9 mouse cellular contexts compared by ENCODE assay signal in genomic region chr19:30248822-30249221, GRCm38 (mm10). TPM values are rescaled to one million over a fixed set of nuclear protein-coding genes. Genes with fewer than 3 reads are reported as not detected.
DNase-seq lines count a peak whose midpoint lies in the region; ATAC-seq and TF ChIP-seq lines count a peak whose summit lies in the region.
"Had no signal": no experiment of that assay in that cellular context is flagged by ENCODE, and none has a peak within 500 bp of the region (broad histone marks: within the 10 kb centered on the region; RNA-seq: fewer than 3 reads in every experiment).

No protein-coding gene starts in this region.

- peaks cover 4% of the 10 kb centered on the region; the same call in 1 of the 2 replicates for H3K27me3 ChIP-seq in hindbrain, embryonic 11.5 days (ENCODE audit: control insufficient read depth, insufficient read depth, low read length)
- H3K27me3 ChIP-seq in hindbrain, embryonic 16.5 days (replicated peaks; ENCODE audit: control insufficient read depth, insufficient read depth, low read length) = no peaks in the 10 kb centered on the region
- no peaks in the 10 kb centered on the region for H3K27me3 ChIP-seq in thymus, adult 2 months (ENCODE audit: control insufficient read depth, insufficient read depth, low read length)

- no peak overlapping the region for H3K9ac ChIP-seq in hindbrain, embryonic 11.5 days (ENCODE audit: low read depth, low read length)
- no peak overlapping the region for H3K9ac ChIP-seq in hindbrain, embryonic 16.5 days (ENCODE audit: low read depth, low read length)

- H3K27ac ChIP-seq in hindbrain, embryonic 11.5 days (ENCODE audit: low read depth, low read length) = no peak overlapping the region
- no peak overlapping the region for H3K27ac ChIP-seq in hindbrain, embryonic 16.5 days (ENCODE audit: low read depth, low read length)
- no peak overlapping the region for H3K27ac ChIP-seq in thymus, adult 2 months (ENCODE audit: control insufficient read depth, insufficient read depth, low read length)

- no peaks in the 10 kb centered on the region for H3K4me1 ChIP-seq in hindbrain, embryonic 11.5 days (replicated peaks; ENCODE audit: control insufficient read depth, insufficient read depth, low read length)
- no peaks in the 10 kb centered on the region for H3K4me1 ChIP-seq in hindbrain, embryonic 16.5 days (ENCODE audit: control insufficient read depth, insufficient read depth, low read depth, low read length)
- no peaks in the 10 kb centered on the region for H3K4me1 ChIP-seq in thymus, adult 2 months (replicated peaks; ENCODE audit: control insufficient read depth, insufficient read depth, low read length)

- WGBS in hindbrain, embryonic 11.5 days = 9% methylated on average over 8 of the region's 8 CpGs
- 6% methylated on average over 8 of the region's 8 CpGs for WGBS in hindbrain, embryonic 16.5 days
- WGBS in thymus, adult 2 months = 5% methylated on average over 8 of the region's 8 CpGs

- no peak for TF ChIP-seq POLR2A in thymus, adult 2 months (IDR thresholded peaks at IDR 0.05; ENCODE audit: control insufficient read depth, extremely low read depth, insufficient read depth, low read length, poor library complexity)

- H3K9me3 ChIP-seq in hindbrain, embryonic 11.5 days (ENCODE audit: control insufficient read depth, low read length) = no peaks in the 10 kb centered on the region
- no peaks in the 10 kb centered on the region for H3K9me3 ChIP-seq in hindbrain, embryonic 16.5 days (ENCODE audit: control insufficient read depth, low read length)

- DNase-seq in hindbrain, embryonic 11.5 days (ENCODE audit: low spot score) = peak; percentile 89
- DNase-seq in MN1 (ENCODE audit: low spot score) = peak; percentile 84
- peak; percentile 10 for DNase-seq in cerebellum, adult 8-10 months
- peak; percentile 25 to 64 for DNase-seq in frontal cortex, postnatal 10 days (ENCODE audit: low spot score in 2 of 2)
- DNase-seq in layer of hippocampus, postnatal 14 days (ENCODE audit: low spot score in 2 of 2) = peak; percentile 67 to 69
- peak; percentile 29 for DNase-seq in thymus, adult 2 months

- TF ChIP-seq CTCF in thymus, adult 2 months (IDR thresholded peaks at IDR 0.05; ENCODE audit: borderline replicate concordance, control insufficient read depth, extremely low read depth, insufficient read depth, low read length, poor library complexity) = no peak

- ATAC-seq in hindbrain, embryonic 11.5 days (ENCODE audit: low FRiP score) = no peak
- no peak for ATAC-seq in hindbrain, embryonic 16.5 days
- ATAC-seq in megakaryocyte-erythroid progenitor cell, adult 5-6 weeks (replicated peaks; ENCODE audit: low FRiP score, low TSS enrichment, poor library complexity, severe bottlenecking) = 0 out of 2 replicates have a peak, but pooled peaks have one; percentile 57

- H3K4me2 ChIP-seq in hindbrain, embryonic 11.5 days (replicated peaks; ENCODE audit: low read depth, low read length) = no peak overlapping the region
- no peak overlapping the region for H3K4me2 ChIP-seq in hindbrain, embryonic 16.5 days (ENCODE audit: low read length)

- H3K4me3 ChIP-seq in hindbrain, embryonic 11.5 days (ENCODE audit: low read depth, low read length) = no peak overlapping the region
- H3K4me3 ChIP-seq in hindbrain, embryonic 16.5 days (ENCODE audit: low read length) = no peak overlapping the region
- no peak overlapping the region for H3K4me3 ChIP-seq in thymus, adult 2 months (ENCODE audit: control insufficient read depth, insufficient read depth, low read length)
- H3K4me3 ChIP-seq: erythroblast, embryonic 14.5 days had no signal

- H3K36me3 ChIP-seq in hindbrain, embryonic 11.5 days (ENCODE audit: control insufficient read depth, insufficient read depth, low read length) = no peaks in the 10 kb centered on the region
- no peaks in the 10 kb centered on the region for H3K36me3 ChIP-seq in hindbrain, embryonic 16.5 days (ENCODE audit: control insufficient read depth, insufficient read depth, low read length)
- H3K36me3 ChIP-seq in thymus, adult 2 months (ENCODE audit: control insufficient read depth, insufficient read depth, low read length) = no peaks in the 10 kb centered on the region

RNA-seq across cellular contexts. Expression of gene Mbl2, which starts 16.1 kb away (rescaled TPM):
- not detected in 2 replicates for polyA plus RNA-seq in hindbrain, embryonic 11.5 days (2014; fragmentation: Nextera tagmentation; extraction: Ambion mirVana)
- polyA plus RNA-seq in hindbrain, embryonic 16.5 days (2015; fragmentation: Nextera tagmentation; extraction: Ambion mirVana) = 0.14 TPM in 1 of 2 replicates, not detected in the other
- not detected for total RNA-seq in layer of hippocampus, postnatal 14 days (2021)
- not detected in 2 replicates for total RNA-seq in megakaryocyte-erythroid progenitor cell, adult 5-6 weeks (2014; fragmentation: Nextera tagmentation)
- total RNA-seq in megakaryocyte-erythroid progenitor cell, adult 5-6 weeks (2017) = not detected in 2 replicates
- polyA plus RNA-seq in thymus, adult 2 months (2012; rRNA removed) = 0.22 and 0.85 TPM in 2 replicates

Comparison
In these comparisons a context has a peak if more than half of its experiments do, and no peak if none do; other contexts are left out.
1. DNase-seq: peak in every context shown above with its lines; median percentile 89 in hindbrain, embryonic 11.5 days; 84 in MN1; 68 in layer of hippocampus, postnatal 14 days; 44 in frontal cortex, postnatal 10 days; 29 in thymus, adult 2 months; 10 in cerebellum, adult 8-10 months.